Mouse (Mus musculus): Measurements from ENCODE around the gene Xpot. TPM values are rescaled to one million over a fixed set of nuclear protein-coding genes. Genes with fewer than 3 reads are reported as not detected.
A peak's percentile ranks its signal among the peaks of the same experiment; 100 is the strongest.

Xpot gene
- 59.3 and 65.0 TPM in 2 replicates for polyA plus RNA-seq (2016; fragmentation: Nextera tagmentation; extraction: Ambion mirVana)

DNA sequence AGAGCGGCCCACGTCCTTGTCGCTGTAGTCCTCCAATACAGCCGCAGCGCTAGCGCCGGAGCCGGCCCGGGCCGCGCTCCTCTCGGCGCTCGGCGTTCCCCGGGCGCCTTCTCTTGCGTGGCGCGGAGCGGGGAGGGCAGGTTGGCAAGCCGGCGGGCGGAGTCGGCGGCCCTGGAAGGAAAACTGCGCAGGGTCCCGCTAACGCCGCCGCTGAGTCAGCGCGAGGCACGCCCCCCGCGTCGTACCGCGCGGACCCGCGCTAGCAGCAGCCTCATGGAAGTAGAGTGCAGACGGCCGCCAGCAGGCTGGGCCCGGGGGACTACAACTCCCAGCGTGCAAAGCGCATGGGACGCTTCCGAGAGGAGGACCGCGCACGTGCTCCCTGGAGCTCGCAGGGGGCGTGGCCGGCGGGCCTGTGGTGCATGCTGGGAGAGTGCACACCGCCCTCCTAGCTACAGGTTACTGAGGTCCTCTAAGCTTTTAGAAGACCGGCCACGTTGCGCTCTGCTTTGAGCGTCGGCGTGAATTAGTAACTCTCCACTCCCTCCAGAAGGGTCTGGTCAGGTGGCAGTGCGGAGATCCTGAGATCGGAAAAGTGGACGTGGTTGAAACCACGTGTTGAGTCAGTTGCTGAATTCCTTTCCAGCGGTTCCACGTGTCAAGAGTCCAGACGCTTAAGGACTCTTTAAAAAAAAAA is at the start of gene Xpot:
Gene Xpot (minus strand): TSS at position 147 of the 697 bp plus-strand sequence.
- under 1% methylated on average over 70 of the region's 70 CpGs for WGBS
- ATAC-seq (ENCODE audit: insufficient number of reproducible peaks, insufficient read depth, low FRiP score, low TSS enrichment, low read depth) = peak; percentile 99
- peaks cover 13% of the 10 kb centered on the region for H3K4me1 ChIP-seq (replicated peaks)
- H3K36me3 ChIP-seq = peaks cover 16% of the 10 kb centered on the region
- peak within 1 kb of the TSS; percentile 86 for H3K9ac ChIP-seq (replicated peaks)
- H3K27me3 ChIP-seq = no peaks in the 10 kb centered on the region
- H3K4me2 ChIP-seq = peak within 1 kb of the TSS; percentile 61
- no peaks in the 10 kb centered on the region for H3K9me3 ChIP-seq
- peak within 1 kb of the TSS; percentile 85 for H3K4me3 ChIP-seq (replicated peaks)
- H3K27ac ChIP-seq = peak within 1 kb of the TSS; percentile 95

DNA sequence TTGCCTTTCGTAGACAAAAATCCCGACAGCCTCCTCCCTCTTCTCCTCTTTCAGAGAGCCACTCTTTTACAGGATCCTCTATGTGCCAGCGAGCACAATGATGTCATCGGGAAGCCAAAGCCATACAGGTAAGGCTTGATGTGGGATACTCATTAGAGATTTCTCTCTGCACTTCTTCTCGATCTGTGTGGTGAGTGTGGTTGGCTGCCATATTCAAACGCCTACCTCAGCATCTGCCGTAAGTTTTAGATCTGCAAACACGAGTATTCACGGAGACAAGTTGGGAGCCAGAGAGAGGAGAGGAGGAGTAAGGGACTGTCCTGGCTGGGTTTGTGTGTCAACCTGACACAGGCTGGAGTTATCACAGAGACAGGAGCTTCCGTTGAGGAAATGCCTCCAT is 43.0 kb upstream of the Xpot start:
- WGBS = 83% methylated on average over 10 of the region's 10 CpGs

DNA sequence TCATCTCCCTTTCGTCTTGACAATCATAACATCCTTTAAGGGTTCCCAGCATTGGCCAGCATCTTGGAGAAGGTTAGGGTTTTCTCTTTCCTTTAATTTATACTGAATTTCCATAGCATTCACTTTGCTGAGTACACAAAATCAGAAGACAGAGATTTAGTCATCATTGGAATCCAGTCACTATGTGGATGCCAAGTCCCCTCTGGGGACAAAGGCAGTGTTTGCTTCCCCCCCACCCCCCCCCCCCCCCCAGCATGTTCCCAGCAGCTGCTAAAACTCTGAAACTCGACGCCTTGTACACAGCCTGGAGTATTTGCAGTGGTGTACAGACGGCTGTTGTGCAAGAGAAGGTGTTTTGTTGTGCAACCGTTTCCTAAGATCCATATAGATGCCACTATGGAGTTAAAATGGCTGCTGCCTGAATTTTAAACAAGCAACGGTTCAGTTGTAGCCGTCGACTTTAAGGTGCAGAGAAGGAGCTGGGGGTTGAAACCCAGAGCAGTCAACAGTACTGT is 39.6 kb upstream of the Xpot start:
- Histone ChIP-seq H3K36me3 (no peaks in the 10 kb centered on the region), H3K27me3 (0 out of 2 replicates have a peak, but pooled peaks cover 3% of the 10 kb centered on the region), H3K4me3 (replicated peaks) (no peak overlapping the region), H3K27ac (no peak overlapping the region), H3K9me3 (no peaks in the 10 kb centered on the region), H3K4me2 (no peak overlapping the region), H3K4me1 (replicated peaks) (0 out of 2 replicates have a peak, but pooled peaks cover 9% of the 10 kb centered on the region), H3K9ac (replicated peaks) (no peak overlapping the region)
- WGBS = 69% methylated on average over 8 of the region's 8 CpGs
- ATAC-seq (ENCODE audit: insufficient number of reproducible peaks, insufficient read depth, low FRiP score, low TSS enrichment, low read depth) = no peak

More for the DNA sequence above, 43.0 kb upstream of the Xpot start:
- no peak overlapping the region for H3K4me3 ChIP-seq (replicated peaks)
- H3K27ac ChIP-seq = no peak overlapping the region
- H3K27me3 ChIP-seq = 0 out of 2 replicates have a peak, but pooled peaks cover 1% of the 10 kb centered on the region
- H3K9me3 ChIP-seq = peaks cover 4% of the 10 kb centered on the region
- H3K4me1 ChIP-seq (replicated peaks) = 0 out of 2 replicates have a peak, but pooled peaks cover 7% of the 10 kb centered on the region
- no peak overlapping the region for H3K9ac ChIP-seq (replicated peaks)
- no peak overlapping the region for H3K4me2 ChIP-seq
- no peaks in the 10 kb centered on the region for H3K36me3 ChIP-seq
- no peak for ATAC-seq (ENCODE audit: insufficient number of reproducible peaks, insufficient read depth, low FRiP score, low TSS enrichment, low read depth)

DNA sequence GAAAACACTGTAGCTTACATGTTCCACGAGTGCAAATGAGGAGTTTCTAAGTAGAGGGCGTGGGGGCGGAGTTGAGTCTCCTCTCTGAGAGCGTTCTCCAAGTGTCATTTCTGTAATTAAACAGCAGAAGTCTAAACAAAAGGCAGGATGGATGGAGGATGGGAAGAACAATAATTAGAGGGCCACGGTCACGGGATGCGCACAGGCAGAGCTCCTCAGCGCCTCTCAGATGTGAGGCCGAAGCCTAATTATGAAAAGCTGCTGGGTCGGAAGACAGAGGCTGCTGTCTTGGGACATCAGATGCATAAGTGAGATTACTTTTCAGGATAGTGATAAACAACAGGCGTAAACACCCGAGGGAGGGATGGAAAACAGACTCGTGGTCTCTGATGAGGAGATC is 37.5 kb upstream of the Xpot start:
- WGBS = 55% methylated on average over 13 of the region's 13 CpGs
- no peak overlapping the region for H3K4me3 ChIP-seq (replicated peaks)
- no peak overlapping the region for H3K27ac ChIP-seq

DNA sequence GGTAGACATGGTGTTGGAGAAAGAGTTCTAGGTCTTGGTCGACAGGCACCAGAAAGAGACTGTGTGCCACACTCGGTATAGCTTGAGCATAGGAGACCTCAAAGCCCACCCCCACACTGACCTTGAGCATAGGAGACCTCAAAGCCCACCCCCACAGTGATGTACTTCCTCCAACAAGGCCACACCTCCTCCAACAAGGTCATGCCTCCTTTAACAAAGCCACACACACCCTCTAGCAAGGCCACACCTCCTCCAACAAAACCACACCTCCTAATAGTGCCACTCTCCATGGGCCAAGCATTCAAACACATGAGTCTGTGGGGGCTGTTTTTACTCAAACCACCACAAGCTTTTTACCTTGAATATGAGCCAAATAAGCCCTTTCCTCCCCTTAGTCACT is 36.6 kb upstream of the Xpot start:
- H3K4me3 ChIP-seq (replicated peaks) = no peak overlapping the region
- no peak overlapping the region for H3K9ac ChIP-seq (replicated peaks)
- WGBS = 87% methylated on average over 2 of the region's 2 CpGs
- 0 out of 2 replicates have a peak, but pooled peaks cover 9% of the 10 kb centered on the region for H3K4me1 ChIP-seq (replicated peaks)
- H3K4me2 ChIP-seq = no peak overlapping the region
- no peak for ATAC-seq (ENCODE audit: insufficient number of reproducible peaks, insufficient read depth, low FRiP score, low TSS enrichment, low read depth)
- H3K27ac ChIP-seq = no peak overlapping the region
- 0 out of 2 replicates have a peak, but pooled peaks cover 3% of the 10 kb centered on the region for H3K27me3 ChIP-seq
- no peaks in the 10 kb centered on the region for H3K36me3 ChIP-seq
- H3K9me3 ChIP-seq = no peaks in the 10 kb centered on the region

More for the DNA sequence above, 37.5 kb upstream of the Xpot start:
- Histone ChIP-seq H3K36me3 (no peaks in the 10 kb centered on the region), H3K4me1 (replicated peaks) (0 out of 2 replicates have a peak, but pooled peaks cover 9% of the 10 kb centered on the region), H3K9ac (replicated peaks) (no peak overlapping the region), H3K9me3 (no peaks in the 10 kb centered on the region), H3K4me2 (no peak overlapping the region), H3K27me3 (0 out of 2 replicates have a peak, but pooled peaks cover 3% of the 10 kb centered on the region)
- ATAC-seq (ENCODE audit: insufficient number of reproducible peaks, insufficient read depth, low FRiP score, low TSS enrichment, low read depth) = no peak

DNA sequence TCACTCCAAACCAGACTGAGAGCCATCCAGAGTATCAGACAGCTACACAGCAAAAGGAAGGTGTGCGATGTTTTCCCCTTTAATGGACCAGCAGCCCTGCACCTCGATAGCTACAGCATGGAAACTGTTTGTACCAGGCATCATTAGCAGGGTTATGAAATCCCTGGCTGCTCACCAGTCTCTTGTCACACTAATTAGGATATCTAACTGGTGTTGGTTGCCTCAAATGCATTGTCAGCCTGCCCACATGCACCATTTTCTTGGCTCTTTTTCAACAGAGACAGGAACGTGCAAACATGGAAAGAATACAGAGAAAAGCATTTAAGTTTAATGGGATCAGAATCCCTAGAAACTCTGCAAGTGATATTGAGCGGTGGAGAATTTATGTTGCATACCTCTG is 29.8 kb upstream of the Xpot start:
- Histone ChIP-seq H3K9me3 (no peaks in the 10 kb centered on the region), H3K27ac (no peak overlapping the region), H3K4me3 (replicated peaks) (no peak overlapping the region), H3K36me3 (no peaks in the 10 kb centered on the region), H3K27me3 (no peaks in the 10 kb centered on the region; the same call in 1 of the 2 replicates), H3K4me2 (no peak overlapping the region), H3K4me1 (replicated peaks) (no peaks in the 10 kb centered on the region), H3K9ac (replicated peaks) (no peak overlapping the region)
- ATAC-seq (ENCODE audit: insufficient number of reproducible peaks, insufficient read depth, low FRiP score, low TSS enrichment, low read depth) = no peak
- 87% methylated on average over 4 of the region's 4 CpGs for WGBS

DNA sequence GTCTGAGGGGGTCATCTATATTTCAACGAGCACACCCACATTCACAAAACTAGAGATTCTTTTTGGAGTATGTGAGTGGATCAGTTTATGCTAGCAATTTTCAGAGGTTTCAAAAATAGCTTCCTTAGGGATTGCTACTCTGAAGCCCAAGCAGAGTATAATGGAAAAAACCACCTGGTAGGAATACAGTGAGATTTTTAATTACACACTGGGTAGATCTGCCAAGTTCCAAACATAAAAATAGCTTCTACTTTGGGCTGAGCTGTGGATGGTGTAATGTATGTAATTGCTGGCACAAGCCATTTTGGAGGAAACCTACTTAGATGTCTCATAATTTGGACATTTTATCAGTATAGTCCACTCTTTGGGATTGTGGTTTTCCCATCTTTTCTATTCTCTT is 26.9 kb upstream of the Xpot start:
- ATAC-seq (ENCODE audit: insufficient number of reproducible peaks, insufficient read depth, low FRiP score, low TSS enrichment, low read depth) = no peak
- no peak overlapping the region for H3K4me3 ChIP-seq (replicated peaks)
- no peak overlapping the region for H3K4me2 ChIP-seq
- WGBS = 85% methylated on average over 1 of the region's 1 CpGs
- no peak overlapping the region for H3K27ac ChIP-seq
- H3K9me3 ChIP-seq = no peaks in the 10 kb centered on the region
- H3K36me3 ChIP-seq = no peaks in the 10 kb centered on the region
- H3K9ac ChIP-seq (replicated peaks) = no peak overlapping the region
- no peaks in the 10 kb centered on the region; the same call in 1 of the 2 replicates for H3K27me3 ChIP-seq
- H3K4me1 ChIP-seq (replicated peaks) = no peaks in the 10 kb centered on the region

DNA sequence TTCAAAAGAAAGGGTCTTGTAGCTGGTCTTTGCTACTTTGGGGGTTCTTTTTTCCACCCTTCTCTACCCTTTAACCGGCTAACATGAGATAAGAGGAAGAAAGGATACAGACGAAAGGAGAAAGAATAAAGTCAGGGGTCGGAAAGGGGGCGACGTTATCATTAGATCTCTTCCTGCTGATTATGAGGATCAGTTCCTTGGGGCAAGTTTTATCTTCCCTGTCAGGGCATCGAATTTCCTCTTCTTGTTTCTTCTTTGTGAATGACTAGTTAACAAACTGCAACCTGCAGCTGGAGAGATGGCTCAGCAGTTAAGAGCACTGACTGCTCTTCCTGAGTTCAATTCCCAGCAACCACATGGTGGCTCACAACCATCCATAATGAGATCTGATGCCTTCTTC is 20.2 kb upstream of the Xpot start:
- Histone ChIP-seq H3K9ac (replicated peaks) (no peak overlapping the region), H3K4me1 (replicated peaks) (peaks cover 11% of the 10 kb centered on the region), H3K9me3 (no peaks in the 10 kb centered on the region), H3K27ac (no peak overlapping the region), H3K4me3 (replicated peaks) (no peak overlapping the region), H3K4me2 (no peak overlapping the region), H3K27me3 (peaks cover 25% of the 10 kb centered on the region), H3K36me3 (no peaks in the 10 kb centered on the region)
- ATAC-seq (ENCODE audit: insufficient number of reproducible peaks, insufficient read depth, low FRiP score, low TSS enrichment, low read depth) = no peak
- WGBS = 64% methylated on average over 6 of the region's 6 CpGs

DNA sequence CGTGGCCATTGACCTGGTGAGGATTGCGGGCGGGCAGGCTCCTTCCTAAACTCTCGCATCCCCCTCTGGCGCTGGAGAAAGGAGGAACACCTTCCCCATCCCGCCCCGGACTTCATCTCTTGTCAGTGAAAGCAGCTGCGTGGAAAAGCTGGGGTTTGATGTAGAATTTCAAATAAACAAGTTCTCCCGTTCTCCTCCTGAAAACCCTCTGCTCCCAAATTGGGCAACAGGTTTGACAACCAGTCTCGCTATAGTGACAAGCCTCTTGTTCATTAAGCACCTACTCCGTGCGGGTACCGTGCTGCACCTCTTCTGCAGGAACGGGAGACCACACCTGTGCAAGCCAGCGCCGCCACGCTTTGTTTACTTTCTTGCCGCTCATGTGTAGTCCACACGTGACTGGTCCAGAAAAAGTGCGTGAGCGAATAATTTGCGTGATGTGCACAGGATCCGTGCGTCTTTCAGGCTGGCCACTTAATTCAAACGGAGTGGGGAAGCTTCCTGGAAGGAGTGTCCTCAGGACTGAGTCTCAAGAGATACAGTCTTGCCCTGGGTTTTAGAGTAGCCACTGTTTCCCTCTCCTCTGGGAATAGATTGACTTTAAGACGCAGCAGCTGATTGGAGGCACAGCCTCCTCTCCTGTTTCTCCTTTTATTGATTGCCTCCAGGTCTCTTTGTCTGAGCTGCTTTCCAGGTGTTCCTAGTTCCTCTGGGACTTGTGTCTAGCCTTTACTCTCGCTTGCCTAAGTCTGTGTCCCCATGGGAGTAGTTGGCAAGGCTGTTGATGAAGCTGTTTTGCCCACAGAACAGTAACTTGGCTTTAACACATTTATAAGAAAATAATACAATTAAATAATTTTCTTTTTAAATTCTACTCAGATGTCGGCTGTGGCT is 16.2 kb upstream of the Xpot start:
- peak overlapping the region; percentile 98 for H3K4me2 ChIP-seq
- H3K9ac ChIP-seq (replicated peaks) = peak overlapping the region; percentile 60
- peaks cover 15% of the 10 kb centered on the region for H3K4me1 ChIP-seq (replicated peaks)
- H3K27me3 ChIP-seq = peaks cover 29% of the 10 kb centered on the region
- peak; percentile 28; the same call in 1 of the 2 replicates for ATAC-seq (ENCODE audit: insufficient number of reproducible peaks, insufficient read depth, low FRiP score, low TSS enrichment, low read depth)
- H3K9me3 ChIP-seq = no peaks in the 10 kb centered on the region
- H3K36me3 ChIP-seq = no peaks in the 10 kb centered on the region
- WGBS = 3% methylated on average over 28 of the region's 28 CpGs
- 0 out of 2 replicates have a peak overlapping the region, but pooled peaks have one; percentile 23 for H3K27ac ChIP-seq
- peak overlapping the region; percentile 60 for H3K4me3 ChIP-seq (replicated peaks)

DNA sequence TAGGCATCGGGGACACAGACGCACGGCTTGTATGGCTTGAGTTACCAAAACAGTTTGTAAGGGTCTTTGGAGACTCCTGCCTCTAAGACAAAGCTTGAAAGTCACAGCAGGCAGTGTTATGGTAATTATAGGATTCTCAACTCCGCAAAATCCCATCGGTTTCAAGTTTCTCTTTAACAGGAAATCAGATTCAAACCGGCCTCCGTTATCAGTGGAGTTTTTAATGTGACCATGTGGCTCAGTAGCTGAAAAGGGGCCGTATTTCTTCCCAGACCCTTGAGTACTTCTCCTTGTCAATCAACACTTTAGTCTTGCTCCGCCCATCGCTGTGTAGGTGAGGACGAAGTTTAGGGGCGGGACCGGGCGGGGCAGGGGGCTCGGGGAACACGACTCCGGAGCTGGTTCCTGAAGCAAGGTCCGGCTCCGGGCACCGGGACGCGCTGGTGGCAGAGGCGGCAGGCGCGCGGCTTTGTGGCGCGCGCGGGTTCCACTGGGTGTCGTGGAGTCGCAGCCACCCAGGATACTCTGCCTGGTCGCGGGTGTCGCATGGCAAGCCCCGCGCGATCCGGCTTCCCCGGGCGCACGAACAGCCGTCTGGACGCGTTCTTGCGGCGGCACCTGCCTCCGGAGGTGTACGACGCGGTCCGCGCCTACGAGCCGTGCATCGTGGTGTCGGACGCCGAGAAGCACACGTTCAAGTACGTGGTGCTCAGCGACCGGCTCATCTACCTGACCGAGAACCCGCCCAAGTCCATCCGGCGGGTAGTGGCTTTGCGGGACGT is 15.3 kb upstream of the Xpot start, which contains the start of gene D930020B18Rik:
Gene D930020B18Rik (plus strand): TSS at position 317 of the 782 bp plus-strand sequence.
- 0 out of 2 replicates have a peak within 1 kb of the TSS, but pooled peaks have one; percentile 23 for H3K27ac ChIP-seq
- peak within 1 kb of the TSS; percentile 60 for H3K9ac ChIP-seq (replicated peaks)
- H3K4me2 ChIP-seq = peak within 1 kb of the TSS; percentile 98
- WGBS = under 1% methylated on average over 69 of the region's 69 CpGs
- ATAC-seq (ENCODE audit: insufficient number of reproducible peaks, insufficient read depth, low FRiP score, low TSS enrichment, low read depth) = peak; percentile 65; the same call in 1 of the 2 replicates
- no peaks in the 10 kb centered on the region for H3K36me3 ChIP-seq
- peaks cover 15% of the 10 kb centered on the region for H3K4me1 ChIP-seq (replicated peaks)
- peak within 1 kb of the TSS; percentile 60 for H3K4me3 ChIP-seq (replicated peaks)
- no peaks in the 10 kb centered on the region for H3K9me3 ChIP-seq
- peaks cover 29% of the 10 kb centered on the region for H3K27me3 ChIP-seq

Data from limb, embryonic 12.5 days (tissue).